Mouse (Mus musculus) bone marrow, adult 2 months (tissue): ENCODE measurements around the gene Htr2c.

Experiments used
- CTCF ChIP-seq: fragments of 200-500 bp; IDR thresholded peaks from 2 replicates; pipeline ENCODE4 v1.5.1; 2011; ENCODE audit warnings: low read length, control low read depth; ENCODE audit not compliant: control insufficient read depth, insufficient read depth
- POLR2A ChIP-seq: fragments of 200-500 bp; IDR thresholded peaks from 2 replicates; pipeline ENCODE4 v1.6.1; 2011; ENCODE audit warnings: low read depth, mild to moderate bottlenecking, control low read depth, low read length, borderline replicate concordance; ENCODE audit not compliant: control insufficient read depth

DNA sequence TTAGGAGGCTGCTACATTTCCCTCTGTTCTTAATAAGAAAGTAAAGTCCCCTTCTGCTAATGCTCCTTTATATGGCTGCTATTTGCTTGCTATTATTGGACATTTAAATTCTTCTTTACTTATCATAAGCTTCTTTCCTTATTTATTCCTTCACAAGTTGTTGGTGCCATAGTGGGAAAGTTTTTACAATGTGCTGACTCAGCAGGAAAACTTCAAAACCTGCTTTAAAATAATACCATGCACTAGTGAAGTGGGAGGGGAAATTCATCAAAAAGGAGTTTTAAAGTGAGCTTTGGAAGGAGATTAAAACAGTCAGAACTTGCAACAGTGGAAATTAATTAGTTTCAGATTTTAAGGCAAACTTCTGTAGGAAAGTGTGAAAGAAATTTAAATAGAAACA, 26.0 kb upstream of the Htr2c start:
- TF ChIP-seq CTCF (no peak), POLR2A (no peak)
